10 mouse cellular contexts compared by ENCODE assay signal in genomic region chr10:78470582-78471313, GRCm38 (mm10). TPM values are rescaled to one million over a fixed set of nuclear protein-coding genes. Genes with fewer than 3 reads are reported as not detected.
DNase-seq lines count a peak whose midpoint lies in the region; ATAC-seq and TF ChIP-seq lines count a peak whose summit lies in the region.
"Had no signal": no experiment of that assay in that cellular context is flagged by ENCODE, and none has a peak within 500 bp of the region (broad histone marks: within the 10 kb centered on the region; RNA-seq: fewer than 3 reads in every experiment).

No protein-coding gene starts in this region.

- no peak overlapping the region for H3K4me3 ChIP-seq in heart, embryonic 11.5 days (ENCODE audit: low read depth, low read length)
- no peak overlapping the region; the same call in 1 of the 2 replicates for H3K4me3 ChIP-seq in forebrain, embryonic 10.5 days
- no peak overlapping the region for H3K4me3 ChIP-seq in intestine, postnatal 0 days (ENCODE audit: low read depth, low read length)
- no peak overlapping the region for H3K4me3 ChIP-seq in stomach, postnatal 0 days (ENCODE audit: low read depth, low read length)

- no peak for TF ChIP-seq CTCF in intestine, postnatal 0 days (IDR thresholded peaks at IDR 0.05; ENCODE audit: low read depth)
- TF ChIP-seq CTCF in stomach, postnatal 0 days (IDR thresholded peaks at IDR 0.05; ENCODE audit: low read depth) = no peak

- no peak for ATAC-seq in heart, embryonic 11.5 days (replicated peaks; ENCODE audit: insufficient number of reproducible peaks, low FRiP score, low TSS enrichment)
- ATAC-seq in intestine, postnatal 0 days = no peak
- ATAC-seq in stomach, postnatal 0 days (ENCODE audit: low FRiP score, low TSS enrichment) = peak; percentile 76

- H3K9ac ChIP-seq in heart, embryonic 11.5 days (ENCODE audit: low read depth, low read length) = no peak overlapping the region
- H3K9ac ChIP-seq in intestine, postnatal 0 days (ENCODE audit: low read depth, low read length) = no peak overlapping the region
- H3K9ac ChIP-seq in stomach, postnatal 0 days (ENCODE audit: low read length) = no peak overlapping the region

- no peak overlapping the region; the same call in 1 of the 2 replicates for H3K27ac ChIP-seq in heart, embryonic 11.5 days (ENCODE audit: low read depth, low read length)
- H3K27ac ChIP-seq in forebrain, embryonic 10.5 days = peak overlapping the region; percentile 67
- H3K27ac ChIP-seq in intestine, postnatal 0 days (ENCODE audit: low read depth, low read length) = no peak overlapping the region
- no peak overlapping the region; the same call in 1 of the 2 replicates for H3K27ac ChIP-seq in stomach, postnatal 0 days (replicated peaks)

- no peak for DNase-seq in heart, adult 18-20 months
- DNase-seq in Muller cell, postnatal 12 days (ENCODE audit: inconsistent ontology term) = peak; percentile 86
- no peak for DNase-seq in forebrain, embryonic 10.5 days (ENCODE audit: extremely low spot score, low spot score)
- peak; percentile 36 for DNase-seq in stomach, postnatal 0 days (ENCODE audit: low spot score)
- no peak for DNase-seq in spleen, postnatal 36 days (ENCODE audit: low spot score in 2 of 2)
- DNase-seq in spleen, postnatal 14 days (ENCODE audit: low spot score in 2 of 2) = no peak

- no peaks in the 10 kb centered on the region for H3K4me1 ChIP-seq in heart, embryonic 11.5 days (ENCODE audit: control insufficient read depth, insufficient read depth, low read length)
- H3K4me1 ChIP-seq in forebrain, embryonic 10.5 days = peaks cover 20% of the 10 kb centered on the region
- H3K4me1 ChIP-seq in intestine, postnatal 0 days (replicated peaks; ENCODE audit: control insufficient read depth, insufficient read depth, low read length) = no peaks in the 10 kb centered on the region
- H3K4me1 ChIP-seq in stomach, postnatal 0 days (replicated peaks; ENCODE audit: control insufficient read depth, insufficient read depth) = no peaks in the 10 kb centered on the region

- no peaks in the 10 kb centered on the region for H3K36me3 ChIP-seq in heart, embryonic 11.5 days (ENCODE audit: control insufficient read depth, insufficient read depth, low read length)
- H3K36me3 ChIP-seq in forebrain, embryonic 10.5 days (replicated peaks) = no peaks in the 10 kb centered on the region
- no peaks in the 10 kb centered on the region for H3K36me3 ChIP-seq in intestine, postnatal 0 days (ENCODE audit: control insufficient read depth, insufficient read depth)
- no peaks in the 10 kb centered on the region for H3K36me3 ChIP-seq in stomach, postnatal 0 days (ENCODE audit: control insufficient read depth, insufficient read depth, low read length)

- H3K9me3 ChIP-seq in heart, embryonic 11.5 days (replicated peaks; ENCODE audit: control insufficient read depth, low read length) = no peaks in the 10 kb centered on the region
- no peaks in the 10 kb centered on the region for H3K9me3 ChIP-seq in forebrain, embryonic 10.5 days
- H3K9me3 ChIP-seq in intestine, postnatal 0 days (ENCODE audit: control insufficient read depth) = no peaks in the 10 kb centered on the region
- H3K9me3 ChIP-seq in stomach, postnatal 0 days (ENCODE audit: control insufficient read depth, low read length) = no peaks in the 10 kb centered on the region

- WGBS in heart, embryonic 11.5 days (ENCODE audit: insufficient replicate concordance) = 48% methylated on average over 15 of the region's 15 CpGs
- 34% methylated on average over 15 of the region's 15 CpGs for WGBS in forebrain, embryonic 10.5 days
- WGBS in intestine, postnatal 0 days = 44% methylated on average over 15 of the region's 15 CpGs
- WGBS in stomach, postnatal 0 days = 42% methylated on average over 15 of the region's 15 CpGs

- H3K4me2 ChIP-seq in heart, embryonic 11.5 days = 0 out of 2 replicates have a peak overlapping the region, but pooled peaks have one; percentile 11
- H3K4me2 ChIP-seq in intestine, postnatal 0 days (replicated peaks; ENCODE audit: low read depth) = 0 out of 2 replicates have a peak overlapping the region, but pooled peaks have one; percentile 27
- no peak overlapping the region for H3K4me2 ChIP-seq in stomach, postnatal 0 days (replicated peaks; ENCODE audit: low read depth)

- no peaks in the 10 kb centered on the region for H3K27me3 ChIP-seq in heart, embryonic 11.5 days (ENCODE audit: control insufficient read depth, insufficient read depth, low read length)
- peaks cover 9% of the 10 kb centered on the region; the same call in 1 of the 2 replicates for H3K27me3 ChIP-seq in forebrain, embryonic 10.5 days (ENCODE audit: poor library complexity, severe bottlenecking)
- no peaks in the 10 kb centered on the region for H3K27me3 ChIP-seq in intestine, postnatal 0 days (replicated peaks; ENCODE audit: control insufficient read depth, insufficient read depth, low read length)
- H3K27me3 ChIP-seq in stomach, postnatal 0 days (ENCODE audit: control insufficient read depth, insufficient read depth, low read length) = no peaks in the 10 kb centered on the region

- TF ChIP-seq EP300 in stomach, postnatal 0 days (optimal IDR thresholded peaks at IDR 0.05) = no peak

RNA-seq across cellular contexts. Expression of gene Pdxk, which starts 6.0 kb away (rescaled TPM):
- polyA plus RNA-seq in heart, embryonic 11.5 days (2014; fragmentation: Nextera tagmentation; extraction: Ambion mirVana) = 4.2 and 4.3 TPM in 2 replicates
- 10 to 100 TPM; 11.5 to 12.0 TPM for total RNA-seq in heart, adult 18-20 months (2021)
- polyA plus RNA-seq in forebrain, embryonic 10.5 days (2016; fragmentation: Nextera tagmentation; extraction: Ambion mirVana) = 13.0 and 14.0 TPM in 2 replicates
- polyA plus RNA-seq in intestine, postnatal 0 days (2015; fragmentation: Nextera tagmentation; extraction: Ambion mirVana) = 22.8 and 26.5 TPM in 2 replicates
- 5.3 and 5.6 TPM in 2 replicates for polyA plus RNA-seq in stomach, postnatal 0 days (2015; fragmentation: Nextera tagmentation; extraction: Ambion mirVana)

RNA-seq across cellular contexts. Expression of gene Cstb, which starts 45.3 kb away (rescaled TPM):
- 122 and 123 TPM in 2 replicates for polyA plus RNA-seq in heart, embryonic 11.5 days (2014; fragmentation: Nextera tagmentation; extraction: Ambion mirVana)
- total RNA-seq in heart, adult 18-20 months (2021) = 10 to 100 TPM; 25.5 to 33.5 TPM
- polyA plus RNA-seq in forebrain, embryonic 10.5 days (2016; fragmentation: Nextera tagmentation; extraction: Ambion mirVana) = 115 and 118 TPM in 2 replicates
- 1,208 and 1,296 TPM in 2 replicates for polyA plus RNA-seq in intestine, postnatal 0 days (2015; fragmentation: Nextera tagmentation; extraction: Ambion mirVana)
- 636 and 675 TPM in 2 replicates for polyA plus RNA-seq in stomach, postnatal 0 days (2015; fragmentation: Nextera tagmentation; extraction: Ambion mirVana)

RNA-seq across cellular contexts. Expression of gene Olfr1358, which starts 46.5 kb away (rescaled TPM):
- polyA plus RNA-seq in heart, embryonic 11.5 days (2014; fragmentation: Nextera tagmentation; extraction: Ambion mirVana) = not detected in 2 replicates
- not detected for total RNA-seq in heart, adult 18-20 months (2021)
- polyA plus RNA-seq in forebrain, embryonic 10.5 days (2016; fragmentation: Nextera tagmentation; extraction: Ambion mirVana) = not detected in 2 replicates
- not detected in 2 replicates for polyA plus RNA-seq in intestine, postnatal 0 days (2015; fragmentation: Nextera tagmentation; extraction: Ambion mirVana)
- not detected in 2 replicates for polyA plus RNA-seq in stomach, postnatal 0 days (2015; fragmentation: Nextera tagmentation; extraction: Ambion mirVana)
- polyA plus RNA-seq: large intestine, adult 2 months; small intestine, adult 2 months had no signal

RNA-seq across cellular contexts. Expression of gene Rrp1, which starts 57.9 kb away (rescaled TPM):
- polyA plus RNA-seq in heart, embryonic 11.5 days (2014; fragmentation: Nextera tagmentation; extraction: Ambion mirVana) = 176 and 204 TPM in 2 replicates
- 10 to 100 TPM; 90.5 to 94.6 TPM for total RNA-seq in heart, adult 18-20 months (2021)
- polyA plus RNA-seq in forebrain, embryonic 10.5 days (2016; fragmentation: Nextera tagmentation; extraction: Ambion mirVana) = 338 and 366 TPM in 2 replicates
- 141 and 148 TPM in 2 replicates for polyA plus RNA-seq in intestine, postnatal 0 days (2015; fragmentation: Nextera tagmentation; extraction: Ambion mirVana)
- 148 TPM in 2 replicates for polyA plus RNA-seq in stomach, postnatal 0 days (2015; fragmentation: Nextera tagmentation; extraction: Ambion mirVana)

Comparison
In these comparisons a context has a peak if more than half of its experiments do, and no peak if none do; other contexts are left out.
1. DNase-seq: peak in Muller cell, postnatal 12 days (single experiment) and stomach, postnatal 0 days (single experiment); none in heart, adult 18-20 months (0 of 2), forebrain, embryonic 10.5 days (single experiment), spleen, postnatal 36 days (0 of 2) and spleen, postnatal 14 days (0 of 2).